Mouse (Mus musculus): Measurements from ENCODE around the gene Pde3b. TPM values are rescaled to one million over a fixed set of nuclear protein-coding genes. Genes with fewer than 3 reads are reported as not detected.

The Pde3b gene
- polyA plus RNA-seq (2017; shearing (Covaris generic)) = 10 to 100 TPM in 1 of 2 experiments, 1 to 10 TPM in 1; 2.7 to 25.6 TPM

DNA sequence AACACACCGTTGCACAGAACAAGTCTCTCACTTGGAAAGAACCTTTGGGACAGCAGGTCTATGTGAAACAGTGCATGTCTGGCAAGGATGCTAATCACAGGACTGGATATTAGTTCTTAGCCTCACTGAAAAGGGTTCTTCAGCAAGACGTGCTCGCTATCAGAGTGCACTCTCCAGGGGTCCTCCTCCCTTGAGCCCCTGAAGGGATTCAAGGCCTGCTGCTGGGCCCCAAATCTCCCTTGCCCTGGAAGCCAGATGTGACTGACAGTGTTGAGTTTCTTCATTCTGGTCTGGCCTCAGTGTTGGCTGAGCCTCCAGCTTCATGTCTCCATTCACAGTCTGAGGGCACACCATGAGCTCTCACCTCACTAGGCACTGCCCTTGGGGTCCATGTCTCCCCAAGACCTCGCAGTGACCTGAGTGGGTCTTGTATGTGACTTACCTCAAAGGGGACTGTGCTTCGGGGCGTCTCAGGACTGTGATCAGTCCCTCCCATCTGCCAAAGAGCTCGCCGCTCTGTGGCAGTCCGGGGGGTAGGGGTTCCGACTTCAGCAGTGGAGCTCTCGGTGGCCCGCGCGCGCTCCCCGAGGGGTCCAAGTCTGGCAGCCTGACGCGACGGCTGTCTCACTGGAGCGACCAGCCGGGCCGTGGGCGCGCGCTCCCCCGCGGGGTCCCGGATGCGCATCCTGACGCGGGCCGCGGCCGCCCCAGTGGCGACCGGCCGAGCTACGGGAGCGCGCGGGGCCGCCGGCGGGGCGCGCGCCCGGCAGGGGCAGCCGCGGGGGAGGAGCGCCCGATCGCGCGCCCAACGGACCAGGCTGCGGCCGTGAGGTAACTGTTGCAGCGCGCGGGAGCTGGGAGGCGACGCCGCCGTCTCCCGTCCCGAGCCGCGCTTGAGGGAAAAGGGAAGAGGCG lies at the start of gene Pde3b:
Gene Pde3b (plus strand): TSS at position 861 of the 915 bp plus-strand sequence.

DNA sequence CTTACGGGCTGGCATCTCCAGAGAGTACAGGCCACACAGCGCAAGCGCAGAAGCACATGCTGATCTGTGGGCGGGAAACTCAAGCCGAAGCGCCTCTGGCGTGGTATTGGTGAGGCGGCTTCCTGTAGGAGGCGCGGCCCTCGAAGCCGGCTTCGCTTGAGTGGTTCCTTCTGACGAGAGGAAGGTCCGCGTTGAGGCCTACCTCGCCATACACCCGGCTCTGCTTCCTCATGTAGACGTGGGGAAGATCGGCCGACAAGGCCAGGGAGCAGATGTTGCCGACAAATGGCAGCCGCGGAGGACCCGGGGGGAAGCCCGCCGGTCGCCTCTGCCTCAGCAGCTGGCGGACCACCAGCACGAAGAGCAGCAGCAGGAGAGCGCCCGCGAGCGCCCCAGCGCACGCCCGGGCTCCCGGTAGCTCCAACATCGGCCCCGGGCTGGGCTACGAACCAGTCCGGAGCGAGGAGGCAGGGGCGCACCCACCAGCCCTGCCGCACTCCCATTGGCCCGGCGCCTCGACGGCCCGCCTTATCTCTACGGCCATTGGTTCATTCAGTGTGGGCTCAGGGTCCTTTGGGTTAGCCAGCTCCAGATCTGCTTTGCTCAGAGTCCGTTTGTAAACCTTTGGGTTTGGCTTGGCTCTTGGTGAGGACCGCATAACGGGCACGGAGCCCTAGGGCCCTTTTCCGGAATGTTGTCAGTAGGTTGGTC lies 147.6 kb downstream of the Pde3b start, which contains the start of gene Cyp2r1:
Gene Cyp2r1 (minus strand): TSS at position 442 of the 711 bp plus-strand sequence.

Other genes with a start within 250 kb of the Pde3b start
- gene Copb1, start 160.6 kb upstream of the Pde3b start, polyA plus RNA-seq (2017; shearing (Covaris generic)) = 100 to 1,000 TPM; 111 to 121 TPM
- 100 to 1,000 TPM; 240 to 259 TPM for gene Psma1, start 139.2 kb upstream of the Pde3b start, polyA plus RNA-seq (2017; shearing (Covaris generic))
- gene Cyp2r1, start 147.7 kb downstream of the Pde3b start, polyA plus RNA-seq (2017; shearing (Covaris generic)) = 1 to 10 TPM in 1 of 2 experiments, under 1 TPM in 1; 0.68 to 2.5 TPM
- gene Calca, start 221.1 kb downstream of the Pde3b start, polyA plus RNA-seq (2017; shearing (Covaris generic)) = under 1 TPM in 1 of 2 experiments, not detected in 1; 0.81 TPM